Mouse (Mus musculus) cerebellum, adult 9-11 months (tissue): ENCODE measurements around the gene Cfap97.

Experiments used
- DNase-seq: peaks from one replicate; pipeline ENCODE4 v3.0.0; 2022

Cfap97 gene

GRCm38 (mm10) chr8:46232798-46233197 lies 81.2 kb downstream of the Cfap97 start:
- DNase-seq: no peak

- DNase-seq: no peak
Observed at GRCm38 (mm10) chr8:46234736-46235135, 83.2 kb downstream of the Cfap97 start.

- no peak for DNase-seq
Observed at GRCm38 (mm10) chr8:46236441-46237223, 85.1 kb downstream of the Cfap97 start.

- DNase-seq: peak; percentile 41
Observed at GRCm38 (mm10) chr8:46241568-46242374, 90.2 kb downstream of the Cfap97 start.

GRCm38 (mm10) chr8:46242946-46243345 lies 91.4 kb downstream of the Cfap97 start:
- no peak for DNase-seq
